Mouse (Mus musculus) frontal cortex, postnatal 14 days (tissue): Measurements from ENCODE around the gene Tbccd1.
"Not testable (repeated sequence)": the region's sequence is repeated elsewhere in the genome, so short reads cannot be mapped to it uniquely, and the experiment has no call there.

ENCODE experiments used
- DNase-seq, 2 experiments: peaks; one replicate each; pipeline ENCODE4 v3.0.0; 2022; ENCODE audit warnings: low spot score in 2 of 2

Gene Tbccd1

DNA sequence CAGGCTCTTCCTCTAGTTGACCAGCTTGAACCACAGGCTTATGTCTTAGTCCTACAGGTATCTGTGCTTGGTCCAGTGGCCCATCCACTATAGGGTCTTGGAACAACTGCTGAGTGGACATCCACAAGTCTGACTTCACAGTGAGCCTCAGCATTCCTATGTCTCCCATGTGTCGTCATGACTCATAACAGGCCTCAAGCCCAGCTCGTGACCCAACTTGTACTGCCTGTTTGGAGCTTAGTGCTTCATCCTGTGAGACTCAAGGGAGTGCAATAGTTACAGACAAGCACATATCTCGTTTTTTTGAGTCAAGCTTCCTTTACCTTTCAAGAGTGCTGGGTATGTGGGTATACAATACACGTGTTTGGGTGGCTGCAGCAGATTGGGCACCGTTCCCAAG lies 74.8 kb downstream of the Tbccd1 start:
- no peak for DNase-seq

- no peak for DNase-seq
Measured at GRCm38 (mm10) chr16:22779228-22779835, 78.1 kb downstream of the Tbccd1 start.

- DNase-seq, result not testable (repeated sequence)
Measured at GRCm38 (mm10) chr16:22778296-22778695, 79.2 kb downstream of the Tbccd1 start.

GRCm38 (mm10) chr16:22775471-22775985 lies 81.9 kb downstream of the Tbccd1 start:
- DNase-seq, result no peak

- DNase-seq, result peak in 1 of 2 experiments; percentile 25
Measured at GRCm38 (mm10) chr16:22768661-22769060, 88.8 kb downstream of the Tbccd1 start.

GRCm38 (mm10) chr16:22767405-22767804 lies 90.1 kb downstream of the Tbccd1 start:
- no peak for DNase-seq

- DNase-seq, result no peak
Measured at GRCm38 (mm10) chr16:22766738-22767211, 90.7 kb downstream of the Tbccd1 start.

GRCm38 (mm10) chr16:22765531-22765930 lies 91.9 kb downstream of the Tbccd1 start:
- no peak for DNase-seq
